Mouse (Mus musculus) kidney, embryonic 14.5 days (tissue): ENCODE data around the gene Vmn1r138. TPM values are rescaled to one million over a fixed set of nuclear protein-coding genes. Genes with fewer than 3 reads are reported as not detected.
"Not testable (repeated sequence)": the region's sequence is repeated elsewhere in the genome, so short reads cannot be mapped to it uniquely, and the experiment has no call there.

Experiments
- ATAC-seq: fragments of 200-750 bp; cut with Nextera tagmentation; 2 replicates; pipeline ENCODE4 v1.8.0; 2017; ENCODE audit warnings: moderate number of reproducible peaks, mild to moderate bottlenecking, moderate TSS enrichment, moderate library complexity; ENCODE audit not compliant: low FRiP score, low TSS enrichment
- H3K27ac ChIP-seq: fragments of 300-500 bp; sonication (generic); 2 replicates; pipeline ENCODE4 v1.5.1; 2014; ENCODE audit warnings: low read depth, mild to moderate bottlenecking, low read length, moderate library complexity, mixed read lengths
- H3K27me3 ChIP-seq: fragments of 300-500 bp; sonication (generic); 2 replicates; pipeline ENCODE4 v1.6.1; 2014; ENCODE audit warnings: mild to moderate bottlenecking, low read length; ENCODE audit not compliant: control insufficient read depth, insufficient read depth
- H3K36me3 ChIP-seq: fragments of 300-500 bp; sonication (generic); 2 replicates; pipeline ENCODE4 v1.6.1; 2014; ENCODE audit warnings: low read length, mixed read lengths; ENCODE audit not compliant: control insufficient read depth, insufficient read depth
- H3K4me1 ChIP-seq: fragments of 300-500 bp; sonication (generic); 2 replicates; pipeline ENCODE4 v1.6.1; 2014; ENCODE audit warnings: low read length, mixed read lengths; ENCODE audit not compliant: control insufficient read depth, insufficient read depth
- H3K4me2 ChIP-seq: fragments of 300-500 bp; sonication (generic); replicated peaks from 2 replicates; pipeline ENCODE4 v1.6.1; 2014; ENCODE audit warnings: low read depth, mild to moderate bottlenecking, low read length
- H3K4me3 ChIP-seq: fragments of 300-500 bp; sonication (generic); 2 replicates; pipeline ENCODE4 v1.5.1; 2014; ENCODE audit warnings: mild to moderate bottlenecking, low read length
- H3K9ac ChIP-seq: fragments of 300-500 bp; sonication (generic); 2 replicates; pipeline ENCODE4 v1.6.1; 2014; ENCODE audit warnings: low read depth, mild to moderate bottlenecking, low read length, moderate library complexity
- H3K9me3 ChIP-seq: fragments of 300-500 bp; sonication (generic); 2 replicates; pipeline ENCODE4 v1.6.1; 2016; ENCODE audit warnings: low read length; ENCODE audit not compliant: control insufficient read depth
- WGBS: fragments of 180-500 bp; shearing (Covaris S2); extraction: QIAGEN DNeasy Blood & Tissue Kit; methylation state at CpG from one replicate; pipeline ENCODE4 v1.1.7; 2014; 5-methylcytosine and 5-hydroxymethylcytosine counted together
- polyA plus RNA-seq: library from polyadenylated mRNA; unstranded; fragments of >200 nt; fragmentation: Nextera tagmentation; extraction: Ambion mirVana; gene quantifications from 2 replicates; pipeline ENCODE4 v1.2.1, GENCODE M21; 2014

Gene Vmn1r138
- not detected in 2 replicates for polyA plus RNA-seq

DNA sequence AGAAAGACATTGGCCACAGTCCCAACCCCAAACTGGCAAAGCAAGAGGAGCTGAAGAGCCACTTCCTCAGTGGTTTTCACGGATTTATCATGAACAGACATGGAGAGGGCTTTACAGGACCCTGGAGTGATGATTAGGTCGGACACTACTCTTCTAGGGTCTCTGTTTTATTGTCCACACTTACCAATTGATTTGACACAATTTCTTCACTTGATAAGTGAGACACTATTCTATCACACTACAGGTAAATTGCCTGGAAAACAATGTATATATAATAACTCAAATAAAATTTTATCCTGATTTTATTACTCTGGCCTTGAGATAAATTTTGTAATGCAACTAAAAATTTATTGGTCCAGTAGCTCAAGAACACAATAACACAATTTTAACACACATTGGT, at the start of gene Vmn1r138:
Gene Vmn1r138 (minus strand): TSS at position 101 of the 400 bp plus-strand sequence.
- not testable (repeated sequence) for H3K9me3 ChIP-seq, H3K27ac ChIP-seq, H3K36me3 ChIP-seq, H3K4me3 ChIP-seq, ATAC-seq, H3K4me2 ChIP-seq, H3K4me1 ChIP-seq, H3K9ac ChIP-seq, H3K27me3 ChIP-seq
- WGBS, result no CpG with 5 or more reads among the region's 2 CpGs

DNA sequence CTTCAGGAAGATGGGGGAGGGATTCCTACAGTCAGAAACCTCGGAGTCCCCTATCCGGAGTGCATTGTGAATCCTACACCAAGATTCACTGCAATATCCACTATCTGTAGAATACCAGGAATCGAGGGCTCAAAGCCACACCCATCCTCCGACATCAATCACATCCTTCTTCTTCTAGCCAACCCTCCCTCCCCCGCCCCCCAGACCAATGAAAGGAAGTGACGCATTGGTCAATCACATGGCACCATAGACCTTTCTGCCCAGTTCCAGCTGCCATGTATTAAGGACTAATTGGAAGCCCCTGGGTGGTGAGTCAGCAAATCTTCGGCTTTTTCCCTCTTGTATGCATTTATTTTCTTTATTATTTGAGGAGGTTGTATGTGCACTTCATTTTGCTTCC, 40.1 kb upstream of the Vmn1r138 start, which contains the start of gene Vmn1r139:
Gene Vmn1r139 (plus strand): TSS at position 301 of the 400 bp plus-strand sequence.
- H3K9me3 ChIP-seq, H3K4me2 ChIP-seq, H3K9ac ChIP-seq, H3K27me3 ChIP-seq, ATAC-seq, H3K4me1 ChIP-seq, H3K4me3 ChIP-seq, H3K27ac ChIP-seq, H3K36me3 ChIP-seq: not testable (repeated sequence)
- no CpG with 5 or more reads among the region's 7 CpGs for WGBS

DNA sequence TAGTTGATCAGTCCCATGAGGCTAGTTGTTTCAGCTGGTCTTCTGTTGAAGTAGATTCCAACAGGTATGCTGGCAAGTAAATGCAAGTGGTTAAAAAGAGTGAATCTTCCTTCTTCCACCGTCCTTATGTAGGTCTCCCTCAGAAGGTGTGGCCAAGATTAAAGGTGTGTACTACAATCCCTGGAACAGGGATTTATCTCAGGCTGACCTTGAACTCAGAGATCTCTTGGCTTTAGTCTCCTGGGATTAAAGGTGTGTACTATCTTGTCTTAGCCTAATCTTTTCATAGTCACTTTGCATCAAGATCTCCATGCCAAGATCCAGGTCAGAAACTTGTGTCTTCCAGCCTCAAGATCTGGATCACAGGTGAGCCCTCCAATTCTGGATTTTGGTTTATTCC, 27.5 kb upstream of the Vmn1r138 start, which contains the start of gene Gm6176:
Gene Gm6176 (minus strand): TSS at position 101 of the 400 bp plus-strand sequence.
- not testable (repeated sequence) for H3K4me1 ChIP-seq, H3K27ac ChIP-seq, H3K27me3 ChIP-seq, H3K36me3 ChIP-seq, ATAC-seq, H3K4me3 ChIP-seq, H3K4me2 ChIP-seq, H3K9me3 ChIP-seq, H3K9ac ChIP-seq
- WGBS, result no CpG with 5 or more reads among the region's 1 CpGs

DNA sequence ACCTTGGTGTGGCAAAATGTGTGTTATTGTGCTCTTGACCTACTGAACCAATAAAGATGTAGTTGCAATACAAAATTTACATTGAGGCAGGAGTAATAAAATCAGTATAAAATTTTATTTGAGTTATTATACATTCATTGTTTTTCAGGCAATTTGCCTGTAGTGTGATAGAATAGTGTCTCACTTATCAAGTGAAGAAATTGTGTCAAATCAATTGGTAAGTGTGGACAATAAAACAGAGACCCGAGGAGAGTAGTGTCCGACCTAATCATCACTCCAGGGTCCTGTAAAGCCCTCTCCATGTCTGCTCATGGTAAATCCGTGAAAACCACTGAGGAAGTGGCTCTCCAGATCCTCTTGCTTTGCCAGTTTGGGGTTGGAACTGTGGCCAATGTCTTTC, 34.4 kb downstream of the Vmn1r138 start, which contains the start of gene Vmn1r137:
Gene Vmn1r137 (plus strand): TSS at position 301 of the 400 bp plus-strand sequence.
- WGBS, result no CpG with 5 or more reads among the region's 3 CpGs
- H3K4me3 ChIP-seq, H3K4me2 ChIP-seq, H3K4me1 ChIP-seq, H3K27ac ChIP-seq, ATAC-seq, H3K9ac ChIP-seq, H3K36me3 ChIP-seq, H3K9me3 ChIP-seq, H3K27me3 ChIP-seq: not testable (repeated sequence)

Other genes starting within 250 kb of the Vmn1r138 start
- not detected in 2 replicates for gene Gm4177, start 232.2 kb downstream of the Vmn1r138 start, polyA plus RNA-seq
- gene Vmn1r135, start 196.5 kb downstream of the Vmn1r138 start, polyA plus RNA-seq, result not detected in 2 replicates
- not detected in 2 replicates for gene Gm5725, start 184.6 kb downstream of the Vmn1r138 start, polyA plus RNA-seq
- not detected in 2 replicates for gene Gm5891, start 107.6 kb downstream of the Vmn1r138 start, polyA plus RNA-seq
- gene Vmn1r137, start 34.3 kb downstream of the Vmn1r138 start, polyA plus RNA-seq, result not detected in 2 replicates
- gene Gm6176, start 27.4 kb upstream of the Vmn1r138 start, polyA plus RNA-seq, result not detected in 2 replicates
- gene Vmn1r139, start 40.2 kb upstream of the Vmn1r138 start, polyA plus RNA-seq, result not detected in 2 replicates
- gene Gm16451, start 89.3 kb upstream of the Vmn1r138 start, polyA plus RNA-seq, result not detected in 2 replicates
- not detected in 2 replicates for gene Gm10666, start 105.8 kb upstream of the Vmn1r138 start, polyA plus RNA-seq
- gene Vmn1r142, start 135.1 kb upstream of the Vmn1r138 start, polyA plus RNA-seq, result not detected in 2 replicates
- gene Vmn1r143, start 160.5 kb upstream of the Vmn1r138 start, polyA plus RNA-seq, result not detected in 2 replicates
- not detected in 2 replicates for gene Gm8653, start 172.4 kb upstream of the Vmn1r138 start, polyA plus RNA-seq
- not detected in 2 replicates for gene Gm8453, start 200.6 kb upstream of the Vmn1r138 start, polyA plus RNA-seq